Comparison of ENCODE assay signal across 13 mouse cellular contexts in genomic region chr11:105758561-105759203, GRCm38 (mm10).
A peak's percentile ranks its signal among the peaks of the same experiment; 100 is the strongest.
DNase-seq lines count a peak whose midpoint lies in the region; ATAC-seq lines count a peak whose summit lies in the region.
"Had no signal": no experiment of that assay in that cellular context is flagged by ENCODE, and none has a peak within 500 bp of the region (broad histone marks: within the 10 kb centered on the region; RNA-seq: fewer than 3 reads in every experiment).

No protein-coding gene starts in this region.

- no peak for ATAC-seq in CD4-positive, CD25-positive, alpha-beta regulatory T cell, adult 4 months

- 18% methylated on average over 7 of the region's 7 CpGs for WGBS in hindbrain, embryonic 10.5 days

- peak; percentile 54 for DNase-seq in NIH3T3 (ENCODE audit: low read depth)
- DNase-seq in embryo, embryonic 10.5 days (ENCODE audit: low spot score) = peak; percentile 73
- peak; percentile 28 for DNase-seq in hindbrain, embryonic 10.5 days (ENCODE audit: low spot score)
- peak; percentile 61 for DNase-seq in mesoderm, embryonic 11.5 days (ENCODE audit: low read depth, low spot score)
- DNase-seq in right cerebral cortex, postnatal 10 days (ENCODE audit: low spot score in 2 of 2) = no peak
- DNase-seq in cerebellum, adult 11 months = no peak
- no peak for DNase-seq in left cerebral cortex, adult 9 months (ENCODE audit: low spot score in 2 of 2)
- DNase-seq: adrenal gland, adult 8-10 months; cerebellum, adult 18-20 months; kidney, postnatal 36 days; liver, embryonic 13.5 days had no signal

- no peaks in the 10 kb centered on the region for H3K9me3 ChIP-seq in hindbrain, embryonic 10.5 days
- H3K9me3 ChIP-seq: G1E; liver, embryonic 13.5 days had no signal

- peak overlapping the region; percentile 79 for H3K27ac ChIP-seq in hindbrain, embryonic 10.5 days
- H3K27ac ChIP-seq: liver, embryonic 13.5 days had no signal

- H3K27me3 ChIP-seq in hindbrain, embryonic 10.5 days (ENCODE audit: insufficient read depth, poor library complexity, severe bottlenecking) = no peaks in the 10 kb centered on the region
- H3K27me3 ChIP-seq: liver, embryonic 13.5 days had no signal

- peaks cover 31% of the 10 kb centered on the region for H3K4me1 ChIP-seq in hindbrain, embryonic 10.5 days (replicated peaks)
- H3K4me1 ChIP-seq: liver, embryonic 13.5 days had no signal

- peak overlapping the region; percentile 27 for H3K4me3 ChIP-seq in hindbrain, embryonic 10.5 days
- H3K4me3 ChIP-seq: liver, embryonic 13.5 days had no signal

- H3K36me3 ChIP-seq in hindbrain, embryonic 10.5 days = no peaks in the 10 kb centered on the region
- H3K36me3 ChIP-seq: G1E; liver, embryonic 13.5 days had no signal

Comparison
In these comparisons a context has a peak if more than half of its experiments do, and no peak if none do; other contexts are left out.
1. DNase-seq: peak in NIH3T3 (single experiment), embryo, embryonic 10.5 days (single experiment), hindbrain, embryonic 10.5 days (single experiment) and mesoderm, embryonic 11.5 days (single experiment); none in right cerebral cortex, postnatal 10 days (0 of 2), cerebellum, adult 11 months (single experiment) and left cerebral cortex, adult 9 months (0 of 2).